Mouse (Mus musculus): ENCODE measurements around the gene Bricd5. TPM values are rescaled to one million over a fixed set of nuclear protein-coding genes. Genes with fewer than 3 reads are reported as not detected.

Bricd5 gene
- total and polyA plus RNA-seq, 2 experiments from 2014 or later: not detected

DNA sequence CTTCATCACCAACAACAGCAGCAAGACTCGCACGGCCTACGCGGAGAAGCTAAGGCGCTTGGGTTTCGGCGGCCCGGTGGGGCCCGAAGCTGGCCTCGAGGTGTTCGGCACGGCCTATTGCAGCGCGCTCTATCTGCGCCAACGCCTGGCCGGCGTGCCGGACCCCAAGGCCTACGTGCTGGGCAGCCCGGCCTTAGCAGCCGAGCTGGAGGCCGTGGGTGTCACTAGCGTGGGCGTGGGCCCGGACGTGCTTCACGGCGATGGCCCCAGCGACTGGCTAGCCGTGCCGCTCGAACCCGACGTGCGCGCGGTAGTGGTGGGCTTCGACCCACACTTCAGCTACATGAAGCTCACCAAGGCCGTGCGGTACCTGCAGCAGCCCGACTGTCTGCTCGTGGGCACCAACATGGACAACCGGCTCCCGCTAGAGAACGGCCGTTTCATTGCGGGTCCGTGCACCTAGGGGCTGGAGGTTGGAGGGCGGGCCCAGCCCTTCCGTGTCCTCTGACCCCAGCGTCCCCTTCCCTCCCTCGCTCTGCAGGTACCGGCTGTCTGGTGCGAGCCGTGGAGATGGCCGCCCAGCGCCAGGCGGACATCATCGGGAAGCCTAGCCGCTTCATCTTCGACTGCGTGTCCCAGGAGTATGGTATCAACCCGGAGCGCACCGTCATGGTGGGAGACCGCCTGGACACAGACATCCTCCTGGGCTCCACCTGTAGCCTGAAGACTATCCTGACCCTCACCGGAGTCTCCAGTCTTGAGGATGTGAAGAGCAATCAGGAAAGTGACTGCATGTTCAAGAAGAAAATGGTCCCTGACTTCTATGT lies 2.8 kb upstream of the Bricd5 start:
- Histone ChIP-seq H3K4me2 (ENCODE audit: low read depth, low read length) (peak overlapping the region; percentile 86), H3K9ac (replicated peaks; ENCODE audit: low read depth, low read length) (peak overlapping the region; percentile 67), H3K4me3 (ENCODE audit: low read depth, low read length) (peak overlapping the region; percentile 66), H3K9me3 (replicated peaks; ENCODE audit: control insufficient read depth, low read length) (no peaks in the 10 kb centered on the region), H3K36me3 (replicated peaks; ENCODE audit: control insufficient read depth, insufficient read depth, low read length) (peaks cover 23% of the 10 kb centered on the region), H3K27ac (ENCODE audit: low read depth) (peak overlapping the region; percentile 84), H3K4me1 (ENCODE audit: control insufficient read depth, insufficient read depth) (peaks cover 21% of the 10 kb centered on the region), H3K27me3 (ENCODE audit: control insufficient read depth, insufficient read depth, low read length) (no peaks in the 10 kb centered on the region)
- 1% methylated on average over 68 of the region's 68 CpGs for WGBS
- TF ChIP-seq EP300 (IDR thresholded peaks at IDR 0.05; ENCODE audit: low read depth) (no peak), CTCF (IDR thresholded peaks at IDR 0.05; ENCODE audit: low read depth) (no peak)
- DNase-seq (ENCODE audit: low spot score) (no peak), ATAC-seq (ENCODE audit: insufficient read depth, low read depth) (peak; percentile 33)

DNA sequence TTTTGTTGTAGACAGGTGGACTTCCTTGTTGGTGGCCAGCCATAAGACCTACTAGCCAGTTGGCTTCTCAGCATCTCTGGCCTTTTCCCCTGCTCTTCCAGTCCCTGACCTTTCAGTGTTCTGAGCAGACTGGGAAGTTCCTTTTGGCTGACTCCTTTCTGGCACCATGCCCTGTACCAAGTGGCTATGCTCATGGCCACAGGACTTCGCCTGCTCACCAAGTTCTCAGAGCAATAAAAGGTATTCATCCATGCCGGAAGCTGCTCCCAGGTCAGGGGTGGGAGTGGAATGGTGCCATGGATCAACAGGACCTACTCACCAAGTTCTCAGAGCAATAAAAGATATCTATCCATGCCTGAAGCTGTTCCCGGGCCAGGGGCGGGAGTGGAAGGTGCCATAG lies 1.2 kb upstream of the Bricd5 start:
- Histone ChIP-seq H3K27me3 (ENCODE audit: control insufficient read depth, insufficient read depth, low read length) (no peaks in the 10 kb centered on the region), H3K4me2 (ENCODE audit: low read depth, low read length) (peak overlapping the region; percentile 86; the same call in 1 of the 2 replicates), H3K36me3 (replicated peaks; ENCODE audit: control insufficient read depth, insufficient read depth, low read length) (peaks cover 38% of the 10 kb centered on the region), H3K4me1 (ENCODE audit: control insufficient read depth, insufficient read depth) (peaks cover 21% of the 10 kb centered on the region), H3K9ac (replicated peaks; ENCODE audit: low read depth, low read length) (0 out of 2 replicates have a peak overlapping the region, but pooled peaks have one; percentile 67), H3K27ac (ENCODE audit: low read depth) (peak overlapping the region; percentile 14; the same call in 1 of the 2 replicates), H3K9me3 (replicated peaks; ENCODE audit: control insufficient read depth, low read length) (no peaks in the 10 kb centered on the region), H3K4me3 (ENCODE audit: low read depth, low read length) (no peak overlapping the region)
- 43% methylated on average over 4 of the region's 4 CpGs for WGBS
- ATAC-seq (ENCODE audit: insufficient read depth, low read depth) (no peak), DNase-seq (ENCODE audit: low spot score) (peak; percentile 52)
- no peak for TF ChIP-seq EP300 (IDR thresholded peaks at IDR 0.05; ENCODE audit: low read depth)
- no peak for TF ChIP-seq CTCF (IDR thresholded peaks at IDR 0.05; ENCODE audit: low read depth)

DNA sequence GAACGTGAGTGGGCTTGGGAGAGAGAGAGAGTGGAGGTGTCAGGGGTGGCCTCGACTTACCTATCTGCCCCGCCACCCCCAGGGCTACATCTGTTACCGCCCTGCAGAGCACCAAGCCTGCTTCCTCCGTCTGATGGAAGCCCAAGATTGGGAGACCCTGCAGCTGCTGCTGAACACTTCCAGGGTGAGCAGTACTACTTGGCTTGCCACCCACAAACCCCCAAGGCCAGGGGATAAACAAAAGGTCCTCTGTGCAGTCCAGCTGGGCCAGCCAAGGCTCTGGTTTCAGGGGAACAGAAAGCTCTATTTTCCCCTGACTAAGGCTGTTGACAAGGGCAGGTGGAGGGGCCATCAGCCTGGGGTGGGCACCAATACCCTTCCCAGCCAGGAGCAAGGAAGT lies 873 bp downstream of the Bricd5 start:
- Histone ChIP-seq H3K9ac (replicated peaks; ENCODE audit: low read depth, low read length) (no peak overlapping the region), H3K4me3 (ENCODE audit: low read depth, low read length) (no peak overlapping the region), H3K27ac (ENCODE audit: low read depth) (no peak overlapping the region), H3K4me1 (ENCODE audit: control insufficient read depth, insufficient read depth) (peaks cover 21% of the 10 kb centered on the region), H3K4me2 (ENCODE audit: low read depth, low read length) (no peak overlapping the region), H3K9me3 (replicated peaks; ENCODE audit: control insufficient read depth, low read length) (no peaks in the 10 kb centered on the region), H3K36me3 (replicated peaks; ENCODE audit: control insufficient read depth, insufficient read depth, low read length) (peaks cover 38% of the 10 kb centered on the region), H3K27me3 (ENCODE audit: control insufficient read depth, insufficient read depth, low read length) (no peaks in the 10 kb centered on the region)
- WGBS: 80% methylated on average over 5 of the region's 5 CpGs
- no peak for TF ChIP-seq EP300 (IDR thresholded peaks at IDR 0.05; ENCODE audit: low read depth)
- no peak for TF ChIP-seq CTCF (IDR thresholded peaks at IDR 0.05; ENCODE audit: low read depth)
- ATAC-seq (ENCODE audit: insufficient read depth, low read depth) (no peak), DNase-seq (ENCODE audit: low spot score) (no peak)

DNA sequence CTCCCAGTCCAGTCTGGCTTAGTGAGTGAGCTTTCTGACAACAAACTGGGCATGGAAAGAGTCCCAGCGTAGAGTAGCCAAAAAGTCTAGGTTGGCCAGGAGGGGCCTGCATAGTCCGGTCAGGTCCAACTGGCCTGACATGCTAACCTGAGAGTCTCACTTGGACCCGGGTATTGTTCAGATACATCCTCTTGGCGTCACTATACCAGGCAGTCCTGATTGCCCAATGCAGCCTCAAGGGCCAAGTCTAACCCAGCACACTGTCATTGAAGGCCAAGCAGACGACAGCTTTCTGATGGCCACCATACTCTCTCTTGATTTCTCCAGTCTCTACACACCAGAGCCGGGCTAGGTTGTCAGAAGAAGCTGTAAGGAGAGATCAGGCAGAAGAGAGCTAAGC lies 1.9 kb downstream of the Bricd5 start:
- H3K36me3 ChIP-seq (replicated peaks; ENCODE audit: control insufficient read depth, insufficient read depth, low read length): peaks cover 38% of the 10 kb centered on the region

DNA sequence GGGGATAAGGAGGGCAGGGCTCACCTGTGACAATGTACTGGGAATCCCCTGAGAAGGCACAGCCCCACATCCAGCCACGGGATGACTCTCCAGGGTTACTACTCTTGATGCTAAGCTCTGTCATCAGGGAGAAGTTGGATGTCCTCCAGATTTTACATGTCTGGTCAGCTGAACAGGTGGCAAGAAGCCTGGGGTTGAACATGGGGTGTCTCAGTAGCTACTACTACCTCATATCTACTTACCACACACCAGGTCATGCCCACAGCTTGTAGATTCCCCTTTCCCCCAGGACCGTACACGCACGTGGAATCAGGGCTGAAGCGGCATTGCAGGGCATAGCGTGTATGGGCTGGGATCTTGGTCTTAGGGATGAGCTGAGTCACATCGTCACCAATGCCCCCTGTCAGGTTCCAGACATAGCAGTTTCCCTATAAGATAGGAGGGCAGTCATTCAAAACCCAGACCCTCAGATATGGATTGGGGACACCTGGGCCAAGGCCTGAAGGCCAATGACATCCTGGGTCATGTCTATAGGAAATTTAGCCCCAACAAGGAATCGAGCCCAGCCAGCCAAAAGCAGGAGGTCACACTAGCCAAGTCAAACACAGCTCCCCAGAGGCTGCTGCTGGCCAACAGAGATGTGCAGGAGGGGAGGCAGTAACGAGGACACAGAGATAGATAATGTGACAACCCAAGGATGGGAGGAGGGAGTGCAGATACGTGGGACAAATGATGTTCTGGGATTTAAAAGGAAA lies 2.5 kb downstream of the Bricd5 start:
- WGBS: 83% methylated on average over 10 of the region's 10 CpGs
- Histone ChIP-seq H3K4me1 (ENCODE audit: control insufficient read depth, insufficient read depth) (peaks cover 17% of the 10 kb centered on the region), H3K36me3 (replicated peaks; ENCODE audit: control insufficient read depth, insufficient read depth, low read length) (peaks cover 38% of the 10 kb centered on the region), H3K9me3 (replicated peaks; ENCODE audit: control insufficient read depth, low read length) (no peaks in the 10 kb centered on the region), H3K9ac (replicated peaks; ENCODE audit: low read depth, low read length) (no peak overlapping the region), H3K27me3 (ENCODE audit: control insufficient read depth, insufficient read depth, low read length) (no peaks in the 10 kb centered on the region), H3K27ac (ENCODE audit: low read depth) (no peak overlapping the region), H3K4me2 (ENCODE audit: low read depth, low read length) (no peak overlapping the region), H3K4me3 (ENCODE audit: low read depth, low read length) (no peak overlapping the region)
- DNase-seq (ENCODE audit: low spot score) (no peak), ATAC-seq (ENCODE audit: insufficient read depth, low read depth) (no peak)
- TF ChIP-seq EP300 (IDR thresholded peaks at IDR 0.05; ENCODE audit: low read depth) (no peak), CTCF (IDR thresholded peaks at IDR 0.05; ENCODE audit: low read depth) (no peak)

More for the DNA sequence above, 1.9 kb downstream of the Bricd5 start:
- H3K4me1 ChIP-seq (ENCODE audit: control insufficient read depth, insufficient read depth): peaks cover 21% of the 10 kb centered on the region
- DNase-seq (ENCODE audit: low spot score) (no peak), ATAC-seq (ENCODE audit: insufficient read depth, low read depth) (no peak)
- H3K4me3 ChIP-seq (ENCODE audit: low read depth, low read length): no peak overlapping the region
- no peaks in the 10 kb centered on the region for H3K27me3 ChIP-seq (ENCODE audit: control insufficient read depth, insufficient read depth, low read length)
- 87% methylated on average over 6 of the region's 6 CpGs for WGBS
- H3K4me2 ChIP-seq (ENCODE audit: low read depth, low read length): no peak overlapping the region
- no peaks in the 10 kb centered on the region for H3K9me3 ChIP-seq (replicated peaks; ENCODE audit: control insufficient read depth, low read length)
- no peak overlapping the region for H3K9ac ChIP-seq (replicated peaks; ENCODE audit: low read depth, low read length)
- H3K27ac ChIP-seq (ENCODE audit: low read depth): no peak overlapping the region
- TF ChIP-seq EP300 (IDR thresholded peaks at IDR 0.05; ENCODE audit: low read depth) (no peak), CTCF (IDR thresholded peaks at IDR 0.05; ENCODE audit: low read depth) (no peak)
